Mouse (Mus musculus): ENCODE data around the gene Mark4.
A peak's percentile ranks its signal among the peaks of the same experiment; 100 is the strongest.

Gene Mark4

DNA sequence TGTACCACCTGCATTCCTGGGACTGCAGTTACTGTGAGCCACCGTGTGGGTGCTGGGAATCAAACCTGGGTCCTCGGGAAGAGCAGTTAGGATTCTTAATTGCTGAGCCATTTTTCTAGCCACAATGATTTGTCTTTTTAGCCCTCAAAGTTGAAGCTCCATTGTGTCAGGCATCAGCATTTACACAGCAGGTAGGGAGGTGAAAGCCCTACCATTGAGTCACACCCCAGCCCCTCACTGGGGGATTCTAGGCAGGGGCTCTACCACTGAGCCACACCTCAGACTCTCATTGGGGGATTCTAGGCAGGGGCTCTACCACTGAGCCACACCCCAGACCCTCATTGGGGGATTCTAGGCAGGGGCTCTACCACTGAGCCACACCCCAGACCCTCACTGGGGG, 22.3 kb downstream of the Mark4 start:
- DNase-seq: no peak

DNA sequence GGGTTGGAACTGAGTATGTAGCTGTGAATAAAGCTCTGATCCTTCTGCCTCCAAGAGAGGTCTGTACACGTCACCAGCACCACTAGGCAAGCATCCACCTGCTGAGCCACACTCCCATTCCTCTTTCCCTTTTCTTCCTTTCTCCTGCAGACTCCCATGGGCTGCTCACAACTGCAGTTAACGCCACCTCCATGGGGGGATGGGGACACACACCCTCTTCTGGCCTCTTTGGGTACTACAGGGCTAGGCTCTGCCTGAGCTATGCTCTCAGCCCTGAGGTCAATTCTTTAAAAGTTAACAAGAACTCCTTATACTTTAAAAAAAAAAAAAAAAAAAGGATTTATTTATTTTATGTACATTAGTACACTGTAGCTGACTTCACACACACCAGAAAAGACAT, 26.1 kb downstream of the Mark4 start:
- DNase-seq: no peak

- no peak for DNase-seq
Measured at GRCm38 (mm10) chr7:19430402-19430801, 28.2 kb downstream of the Mark4 start.

DNA sequence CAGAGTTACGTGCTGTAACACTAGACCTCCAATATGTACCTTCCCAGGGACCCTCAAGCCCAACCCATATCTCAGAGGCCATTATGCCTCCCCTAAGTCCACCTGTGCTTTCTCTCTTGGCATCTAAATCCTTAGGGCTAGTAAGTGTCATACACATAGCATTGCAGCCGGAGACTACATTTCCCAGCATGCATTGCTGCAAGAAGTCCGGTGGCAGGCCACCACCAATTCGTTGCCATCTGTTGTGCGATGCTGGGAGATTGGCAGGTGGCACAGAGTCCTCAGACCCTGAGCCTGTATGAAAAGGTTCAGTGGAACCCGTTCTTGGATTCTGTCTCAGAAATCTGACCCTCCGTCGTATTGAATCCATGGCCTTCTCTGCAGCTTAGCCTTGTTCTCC, 28.9 kb downstream of the Mark4 start:
- no peak for DNase-seq

DNA sequence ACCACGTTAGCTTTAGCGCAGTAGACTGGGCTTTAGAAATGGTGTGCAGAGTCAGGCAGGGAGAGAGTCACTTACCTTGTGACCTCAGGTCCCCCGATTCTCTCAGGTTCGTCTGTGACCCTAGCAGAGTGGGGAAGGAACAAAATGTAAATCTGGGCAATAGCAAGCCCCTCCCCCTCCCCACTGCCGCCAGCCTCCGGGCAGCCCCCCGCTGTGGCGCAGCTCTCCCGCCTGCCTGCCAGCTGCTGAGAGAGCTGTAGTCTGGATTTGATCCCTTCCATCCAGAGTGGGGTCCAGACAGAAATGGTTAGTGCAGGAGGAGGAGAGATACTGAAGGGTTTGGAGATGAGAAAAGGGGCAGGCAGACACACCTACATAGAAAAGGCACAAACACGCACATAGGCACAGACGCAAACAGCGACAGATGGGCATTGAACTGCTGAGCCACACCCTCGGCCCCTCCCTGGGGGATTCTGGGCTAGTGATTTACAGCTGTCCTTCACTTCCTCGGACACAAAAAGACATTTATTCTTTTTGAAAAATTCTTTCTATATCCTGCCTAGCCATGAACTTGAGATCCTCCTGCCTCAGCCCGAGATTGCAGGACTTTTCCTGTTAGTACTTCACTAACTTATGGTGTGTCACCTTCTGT, 30.5 kb downstream of the Mark4 start:
- no peak for DNase-seq

DNA sequence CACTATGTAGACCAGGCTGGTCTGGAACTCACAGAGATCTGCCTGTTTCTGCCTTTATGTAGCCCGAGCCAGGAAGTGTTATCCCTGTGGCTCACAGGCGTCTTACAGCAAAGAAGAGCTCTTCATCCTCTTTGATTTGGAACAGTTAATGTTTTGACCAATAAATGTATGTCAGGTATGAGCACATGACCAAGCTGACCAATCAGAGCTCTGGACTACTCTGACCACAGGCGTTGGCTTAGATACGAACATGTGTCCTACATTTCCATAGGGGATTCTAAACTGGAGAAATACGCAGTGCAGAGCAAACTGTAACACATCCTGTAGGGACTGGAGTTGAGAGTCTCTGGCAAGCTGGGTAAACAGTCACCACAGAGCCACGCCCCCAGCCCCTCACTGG, 31.7 kb downstream of the Mark4 start:
- DNase-seq: no peak

GRCm38 (mm10) chr7:19426349-19426748, 32.3 kb downstream of the Mark4 start:
- no peak for DNase-seq

GRCm38 (mm10) chr7:19424051-19424450, 34.6 kb downstream of the Mark4 start:
- DNase-seq: no peak

DNA sequence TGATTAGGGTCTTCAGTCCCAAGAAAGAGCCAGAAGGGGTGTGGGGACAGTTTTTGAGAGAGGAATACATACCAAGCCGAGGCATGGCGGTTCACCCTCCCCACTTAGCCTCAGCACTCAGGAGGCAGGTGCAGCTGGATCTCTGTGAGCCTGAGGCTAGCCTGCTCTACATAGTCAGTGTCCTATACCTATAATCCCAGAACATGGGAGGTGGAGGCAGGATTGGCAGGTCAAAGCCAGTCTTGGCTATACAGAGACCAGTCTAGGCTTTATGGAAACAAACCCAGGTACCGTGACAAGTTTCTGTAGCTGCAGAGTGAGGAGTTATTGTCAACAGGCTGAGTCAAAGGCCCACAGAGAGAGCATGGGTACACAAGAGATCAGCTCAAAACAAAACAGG, 35.5 kb downstream of the Mark4 start:
- DNase-seq: no peak

GRCm38 (mm10) chr7:19420821-19421636, 37.6 kb downstream of the Mark4 start:
- DNase-seq: peak; percentile 93

- DNase-seq: no peak
Measured at GRCm38 (mm10) chr7:19420121-19420520, 38.5 kb downstream of the Mark4 start.

GRCm38 (mm10) chr7:19416590-19416989, 42.0 kb downstream of the Mark4 start:
- DNase-seq: no peak

DNA sequence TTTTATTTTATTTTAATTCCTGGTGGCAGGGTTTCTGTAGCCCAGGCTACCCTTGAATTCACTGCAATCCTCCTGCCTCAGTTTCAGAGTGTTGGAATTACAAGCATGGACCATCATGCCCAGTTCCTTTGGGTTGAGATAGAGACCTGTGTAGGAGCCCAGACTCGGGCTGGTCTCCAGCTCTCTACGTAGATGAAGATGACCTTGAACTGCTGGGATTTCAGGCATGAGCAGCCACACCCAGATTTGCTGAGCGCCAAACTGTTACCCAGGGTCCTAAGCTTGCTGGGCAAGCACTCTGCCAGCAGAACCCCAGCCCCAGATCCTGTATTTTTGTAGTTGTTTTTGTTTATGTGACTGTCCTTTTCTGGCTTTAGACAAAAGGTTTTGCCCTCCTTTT, 45.1 kb downstream of the Mark4 start:
- DNase-seq: no peak

DNA sequence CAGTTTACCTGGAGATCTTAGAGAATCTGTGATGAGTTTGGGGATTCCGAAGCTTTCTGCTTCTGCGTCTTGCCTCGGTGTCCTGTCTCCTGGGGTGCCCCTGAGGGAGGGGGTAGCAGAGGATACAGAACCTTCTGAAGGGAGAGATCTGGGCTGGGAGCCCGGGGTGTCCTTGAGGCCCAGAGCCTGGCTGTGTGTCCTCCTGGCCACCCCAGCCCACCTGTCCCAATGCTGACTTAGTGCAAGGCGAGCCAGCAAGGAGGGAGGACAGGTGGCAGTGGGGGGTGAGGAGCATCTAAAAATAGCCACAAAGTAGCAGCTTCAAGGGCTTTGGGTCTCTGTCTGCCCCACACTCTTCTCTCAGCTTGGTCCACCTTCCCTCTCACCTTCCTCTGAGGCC, 46.8 kb downstream of the Mark4 start:
- no peak for DNase-seq

DNA sequence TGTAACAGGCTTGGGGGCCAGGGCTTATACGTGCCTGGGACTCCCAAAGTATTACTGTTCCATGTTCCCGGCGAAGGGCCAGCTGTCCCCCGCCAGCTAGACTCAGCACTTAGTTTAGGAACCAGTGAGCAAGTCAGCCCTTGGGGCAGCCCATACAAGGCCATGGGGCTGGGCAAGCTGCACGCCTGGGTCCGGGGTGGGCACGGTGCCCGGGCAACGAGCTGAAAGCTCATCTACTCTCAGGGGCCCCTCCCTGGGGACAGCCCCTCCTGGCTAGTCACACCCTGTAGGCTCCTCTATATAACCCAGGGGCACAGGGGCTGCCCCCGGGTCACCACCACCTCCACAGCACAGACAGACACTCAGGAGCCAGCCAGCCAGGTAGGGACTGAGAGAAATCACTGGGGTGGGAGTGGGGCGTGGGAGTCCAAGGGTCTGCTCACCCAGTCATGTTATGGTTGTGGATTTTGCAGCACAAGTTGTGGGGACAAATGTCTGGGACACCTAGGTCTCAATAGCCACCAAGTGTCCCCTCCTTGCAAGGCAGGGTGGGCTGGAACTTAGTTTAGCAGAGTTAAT, 47.8 kb downstream of the Mark4 start:
- DNase-seq: no peak

DNA sequence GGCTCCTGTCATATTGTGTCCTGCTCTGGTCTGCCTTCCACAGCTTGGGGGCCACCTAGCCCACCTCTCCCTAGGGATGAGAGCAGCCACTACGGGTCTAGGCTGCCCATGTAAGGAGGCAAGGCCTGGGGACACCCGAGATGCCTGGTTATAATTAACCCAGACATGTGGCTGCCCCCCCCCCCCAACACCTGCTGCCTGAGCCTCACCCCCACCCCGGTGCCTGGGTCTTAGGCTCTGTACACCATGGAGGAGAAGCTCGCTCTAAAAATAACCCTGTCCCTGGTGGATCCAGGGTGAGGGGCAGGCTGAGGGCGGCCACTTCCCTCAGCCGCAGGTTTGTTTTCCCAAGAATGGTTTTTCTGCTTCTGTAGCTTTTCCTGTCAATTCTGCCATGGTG, 48.9 kb downstream of the Mark4 start:
- DNase-seq: no peak

DNA sequence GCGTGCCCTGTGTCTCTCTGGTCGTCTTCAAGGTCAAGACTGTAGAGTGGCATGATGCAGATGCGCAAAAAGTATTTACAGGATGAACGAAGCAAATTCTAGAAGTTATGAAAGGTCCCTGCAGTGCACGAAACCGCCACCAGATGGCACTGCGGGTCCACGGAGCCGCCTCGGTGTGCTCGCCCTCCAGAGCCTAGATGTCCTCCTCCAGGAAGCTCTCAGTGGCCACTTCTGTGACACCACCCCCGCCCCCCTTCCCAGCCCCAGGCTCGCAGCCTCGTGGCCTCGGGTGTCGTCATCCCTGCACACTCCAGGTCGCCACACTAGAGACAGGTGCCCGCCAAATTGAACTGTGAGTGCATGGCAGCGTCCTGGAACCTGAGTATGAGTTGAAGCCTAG, 53.2 kb downstream of the Mark4 start:
- peak; percentile 90 for DNase-seq

DNA sequence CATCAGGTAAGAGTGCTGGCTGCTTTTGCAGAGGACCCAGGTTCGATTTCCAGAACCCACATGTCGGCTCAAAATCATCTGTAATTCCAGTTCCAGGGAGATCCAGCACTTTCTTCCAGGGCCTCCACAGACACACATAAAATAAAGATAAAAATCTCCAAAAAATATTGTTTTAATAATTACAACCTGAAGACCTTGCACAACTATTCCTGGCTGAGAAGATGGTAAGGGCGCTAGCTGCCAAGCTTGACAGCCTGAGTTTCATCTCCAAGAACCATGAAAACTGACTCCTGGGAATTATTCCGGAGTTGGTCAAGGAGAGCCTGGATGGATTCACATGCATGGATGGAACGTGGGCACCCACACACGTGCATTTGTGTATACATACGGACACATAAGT, 54.1 kb downstream of the Mark4 start, which contains the start of gene Ckm:
Gene Ckm (plus strand): TSS at position 301 of the 400 bp plus-strand sequence.
- no peak for DNase-seq

DNA sequence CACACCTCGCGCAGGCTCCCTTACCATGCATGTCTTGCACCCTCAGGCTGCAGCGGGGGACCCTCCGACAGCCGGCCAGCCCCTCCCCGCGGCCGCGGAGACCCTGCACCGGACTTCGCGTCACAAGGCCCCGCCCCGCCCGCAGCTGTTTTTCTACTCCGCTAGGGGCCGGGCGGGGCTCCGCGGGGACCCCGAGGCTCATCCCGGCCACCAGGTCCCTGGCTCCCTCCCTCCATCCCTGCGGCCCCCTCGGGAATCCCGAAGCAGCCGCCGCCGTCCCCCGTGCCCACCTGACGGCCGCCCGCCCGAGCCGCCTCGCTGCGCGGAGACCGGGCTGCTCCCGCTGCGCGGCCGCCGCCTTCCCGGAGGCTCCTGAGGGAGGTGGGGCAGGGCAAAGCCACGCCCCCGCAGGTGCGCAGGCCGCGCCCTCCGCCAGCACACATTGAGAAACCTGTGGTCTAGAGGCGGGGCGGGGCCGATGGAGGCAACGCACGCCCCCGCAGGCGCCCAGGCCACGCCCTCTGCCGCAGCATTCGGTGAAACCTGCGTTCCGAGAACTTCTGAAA, 54.8 kb downstream of the Mark4 start, which contains the start of gene Klc3:
Gene Klc3 (minus strand): TSS at position 374 of the 566 bp plus-strand sequence.
- peak; percentile 84 for DNase-seq

GRCm38 (mm10) chr7:19402535-19403112, 56.0 kb downstream of the Mark4 start:
- DNase-seq: no peak

DNA sequence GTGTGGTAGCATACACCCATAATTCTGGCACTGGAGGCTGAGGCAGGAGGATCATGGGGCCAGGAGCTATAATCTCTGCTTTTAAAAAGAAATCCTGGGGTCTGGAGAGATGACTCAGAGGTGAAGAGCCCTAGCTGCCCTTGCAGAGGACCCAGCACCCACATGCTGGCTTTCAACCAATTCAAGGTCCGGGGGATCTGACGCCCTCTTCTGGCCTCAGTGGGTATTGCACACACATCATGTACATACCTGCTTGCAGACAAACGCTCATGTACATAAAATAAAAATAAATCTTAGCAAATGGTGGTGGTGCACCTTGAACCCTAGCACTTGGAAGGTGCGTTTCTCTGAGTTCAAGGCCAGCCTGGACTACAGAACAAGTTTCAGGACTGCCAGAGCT, 57.7 kb downstream of the Mark4 start:
- DNase-seq: no peak

DNA sequence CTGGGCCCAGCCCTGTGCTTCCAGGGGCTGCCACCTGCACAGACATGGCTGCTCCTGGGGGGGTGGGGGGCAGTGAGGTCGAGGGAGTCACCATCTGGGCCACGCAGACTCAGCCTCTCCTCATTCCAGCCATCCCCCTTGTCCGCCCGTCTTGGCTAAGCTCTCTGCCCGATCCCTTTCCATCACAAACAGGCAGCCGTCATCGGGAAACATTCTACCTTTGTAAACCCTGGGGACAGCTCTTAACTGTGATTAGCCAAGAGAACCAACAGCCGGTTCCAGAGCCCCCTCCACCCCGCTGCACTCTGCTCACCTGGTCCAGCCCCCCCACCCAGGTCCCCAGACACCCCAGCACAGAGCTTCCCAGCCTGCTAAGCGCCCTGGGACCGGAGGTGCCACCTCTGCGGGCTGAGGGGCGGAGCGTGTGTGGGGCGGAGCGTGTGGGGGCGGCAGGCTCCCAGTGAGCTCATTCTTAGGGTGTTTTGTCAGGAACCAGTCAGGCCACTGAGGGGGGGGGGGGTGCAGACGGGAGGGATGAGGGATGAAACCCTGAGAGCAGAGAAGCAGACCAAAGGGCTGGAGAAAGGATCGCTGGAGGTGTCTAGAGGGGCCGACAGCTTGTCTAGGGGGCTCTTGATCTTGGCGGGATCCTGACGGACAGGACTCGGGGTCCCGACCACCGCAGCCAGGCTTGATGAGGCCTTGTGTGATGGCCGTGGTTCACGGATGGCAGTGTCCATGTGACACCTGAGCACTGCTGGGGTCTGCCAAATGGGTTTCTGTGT, 58.9 kb downstream of the Mark4 start:
- peak; percentile 72 for DNase-seq

All from kidney, postnatal 10 days (tissue).